ENCODE assay signal across 30 mouse cellular contexts in the genomic region with DNA sequence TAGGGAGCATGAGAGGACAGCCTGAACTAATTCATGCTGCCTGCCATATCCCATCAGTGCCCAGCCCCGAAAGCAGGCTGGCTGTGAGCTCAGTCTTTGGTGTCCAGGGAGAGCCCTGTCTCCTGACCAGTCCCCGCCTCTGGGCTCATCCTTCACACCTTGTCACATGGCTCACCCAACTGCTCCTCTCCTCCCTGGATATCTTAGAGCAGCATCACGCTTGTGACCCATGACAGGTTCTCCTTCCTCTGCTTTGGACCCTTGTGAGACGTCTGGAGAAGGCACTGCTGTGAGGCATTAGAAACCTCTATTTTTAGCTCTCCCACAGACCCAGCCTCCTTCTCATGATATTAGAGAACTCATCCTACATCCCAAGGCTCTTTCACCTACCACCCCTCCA. TPM values are rescaled to one million over a fixed set of nuclear protein-coding genes. Genes with fewer than 3 reads are reported as not detected.
DNase-seq lines count a peak whose midpoint lies in the region; ATAC-seq and TF ChIP-seq lines count a peak whose summit lies in the region.
"Had no signal": no experiment of that assay in that cellular context is flagged by ENCODE, and none has a peak within 500 bp of the region (broad histone marks: within the 10 kb centered on the region; RNA-seq: fewer than 3 reads in every experiment).

No protein-coding gene starts in this region.

- ATAC-seq in liver, embryonic 12.5 days: no peak
- no peak for ATAC-seq in midbrain, embryonic 13.5 days
- ATAC-seq in intestine, embryonic 15.5 days: no peak
- ATAC-seq: forebrain, postnatal 0 days had no signal

- H3K9ac ChIP-seq in heart, adult 2 months (ENCODE audit: low read depth, low read length): no peak overlapping the region
- H3K9ac ChIP-seq in liver, embryonic 12.5 days: no peak overlapping the region
- H3K9ac ChIP-seq in midbrain, embryonic 13.5 days (replicated peaks): no peak overlapping the region
- no peak overlapping the region for H3K9ac ChIP-seq in intestine, embryonic 15.5 days
- H3K9ac ChIP-seq: forebrain, postnatal 0 days; hindbrain, embryonic 13.5 days; limb, embryonic 15.5 days; lung, embryonic 14.5 days; neural tube, embryonic 15.5 days had no signal

- no peaks in the 10 kb centered on the region for H3K9me3 ChIP-seq in liver, embryonic 12.5 days (replicated peaks)
- no peaks in the 10 kb centered on the region for H3K9me3 ChIP-seq in midbrain, embryonic 13.5 days
- H3K9me3 ChIP-seq in intestine, embryonic 15.5 days: no peaks in the 10 kb centered on the region
- H3K9me3 ChIP-seq: embryonic facial prominence, embryonic 10.5 days; hindbrain, embryonic 13.5 days; limb, embryonic 15.5 days; neural tube, embryonic 15.5 days had no signal

- DNase-seq in heart, adult 2 months: no peak
- DNase-seq in heart, adult 9 months (ENCODE audit: low spot score in 2 of 2): no peak
- no peak for DNase-seq in liver
- DNase-seq in thymus, postnatal 25 days: peak; percentile 30
- DNase-seq in thymus, postnatal 36 days: no peak
- DNase-seq: adrenal gland, postnatal 25 days; cerebellum, adult 11 months; cerebellum, adult 9-11 months; forebrain, postnatal 0 days; gastrocnemius, postnatal 36 days; kidney, adult 2 months; layer of hippocampus, adult 9-11 months; left cerebral cortex, postnatal 4 days; lung, embryonic 14.5 days; right cerebral cortex, postnatal 14 days had no signal

- H3K4me3 ChIP-seq in heart, adult 2 months: no peak overlapping the region
- H3K4me3 ChIP-seq in liver, embryonic 12.5 days: no peak overlapping the region
- H3K4me3 ChIP-seq in midbrain, embryonic 13.5 days (replicated peaks): no peak overlapping the region
- no peak overlapping the region for H3K4me3 ChIP-seq in intestine, embryonic 15.5 days (replicated peaks)
- H3K4me3 ChIP-seq: embryonic facial prominence, embryonic 10.5 days; hindbrain, embryonic 13.5 days; limb, embryonic 15.5 days; neural tube, embryonic 15.5 days had no signal

- no peak for TF ChIP-seq CTCF in heart, adult 2 months (IDR thresholded peaks at IDR 0.05)

- H3K4me2 ChIP-seq in liver, embryonic 12.5 days: peak overlapping the region; percentile 37; the same call in 1 of the 2 replicates
- H3K4me2 ChIP-seq in midbrain, embryonic 13.5 days (replicated peaks): no peak overlapping the region
- H3K4me2 ChIP-seq in intestine, embryonic 15.5 days (replicated peaks): no peak overlapping the region
- H3K4me2 ChIP-seq: hindbrain, embryonic 13.5 days; limb, embryonic 15.5 days; lung, embryonic 14.5 days; neural tube, embryonic 15.5 days had no signal

- no peaks in the 10 kb centered on the region for H3K27me3 ChIP-seq in heart, adult 2 months (ENCODE audit: control insufficient read depth, insufficient read depth, low read length)
- peaks cover 79% of the 10 kb centered on the region for H3K27me3 ChIP-seq in liver, embryonic 12.5 days (replicated peaks)
- H3K27me3 ChIP-seq in midbrain, embryonic 13.5 days: peaks cover 32% of the 10 kb centered on the region
- peaks cover 31% of the 10 kb centered on the region for H3K27me3 ChIP-seq in intestine, embryonic 15.5 days (replicated peaks)

- H3K79me2 ChIP-seq in heart, adult 2 months (replicated peaks; ENCODE audit: control insufficient read depth, insufficient read depth, low read length): no peaks in the 10 kb centered on the region

- 78% methylated on average over 4 of the region's 4 CpGs for WGBS in heart, adult 2 months
- WGBS in liver, embryonic 12.5 days (ENCODE audit: insufficient replicate concordance): 54% methylated on average over 4 of the region's 4 CpGs
- 87% methylated on average over 4 of the region's 4 CpGs for WGBS in midbrain, embryonic 13.5 days
- WGBS in intestine, embryonic 15.5 days: 66% methylated on average over 4 of the region's 4 CpGs

- TF ChIP-seq EP300 in heart, adult 2 months (IDR thresholded peaks at IDR 0.05; ENCODE audit: insufficient read depth, low read depth, low read length): no peak

- H3K27ac ChIP-seq in heart, adult 2 months: peak overlapping the region; percentile 80; the same call in 1 of the 2 replicates
- H3K27ac ChIP-seq in liver, embryonic 12.5 days: no peak overlapping the region
- no peak overlapping the region for H3K27ac ChIP-seq in midbrain, embryonic 13.5 days
- no peak overlapping the region for H3K27ac ChIP-seq in intestine, embryonic 15.5 days
- H3K27ac ChIP-seq: embryonic facial prominence, embryonic 10.5 days; hindbrain, embryonic 13.5 days; kidney, postnatal 0 days; limb, embryonic 15.5 days; neural tube, embryonic 15.5 days had no signal

- no peak for TF ChIP-seq POLR2A in heart, adult 2 months (IDR thresholded peaks at IDR 0.05; ENCODE audit: insufficient read depth, low read depth, low read length)

- H3K36me3 ChIP-seq in heart, adult 2 months (ENCODE audit: control insufficient read depth, insufficient read depth, low read length): no peaks in the 10 kb centered on the region
- 0 out of 2 replicates have a peak, but pooled peaks cover 2% of the 10 kb centered on the region for H3K36me3 ChIP-seq in liver, embryonic 12.5 days
- no peaks in the 10 kb centered on the region for H3K36me3 ChIP-seq in midbrain, embryonic 13.5 days
- H3K36me3 ChIP-seq in intestine, embryonic 15.5 days: no peaks in the 10 kb centered on the region
- H3K36me3 ChIP-seq: embryonic facial prominence, embryonic 10.5 days; hindbrain, embryonic 13.5 days; limb, embryonic 15.5 days; neural tube, embryonic 15.5 days had no signal

- H3K4me1 ChIP-seq in heart, adult 2 months (ENCODE audit: control insufficient read depth, insufficient read depth, low read length): peaks cover 9% of the 10 kb centered on the region
- peaks cover 41% of the 10 kb centered on the region for H3K4me1 ChIP-seq in liver, embryonic 12.5 days
- H3K4me1 ChIP-seq in midbrain, embryonic 13.5 days (replicated peaks): peaks cover 23% of the 10 kb centered on the region
- H3K4me1 ChIP-seq in intestine, embryonic 15.5 days (replicated peaks): peaks cover 21% of the 10 kb centered on the region

- intact Hi-C loops in heart, adult 2 months (cut with DNase I): loop anchor here (2.0 kb wide), 2 partner anchors 33 to 73 kb away; partner anchors contain the start of genes 3110040N11Rik and Btbd1

RNA-seq across cellular contexts. Expression of gene Tm6sf1, which starts 3.1 kb away (rescaled TPM):
- total RNA-seq in heart, adult 2 months (2021): 10 to 100 TPM in 1 of 2 experiments, 1 to 10 TPM in 1; 9.1 to 12.6 TPM
- 21.4 and 28.5 TPM in 2 replicates for polyA plus RNA-seq in heart, adult 2 months (2012; rRNA removed)
- 8.3 and 8.9 TPM in 2 replicates for polyA plus RNA-seq in liver, embryonic 12.5 days (2016; fragmentation: Nextera tagmentation; extraction: Ambion mirVana)
- 8.1 and 9.8 TPM in 2 replicates for polyA plus RNA-seq in midbrain, embryonic 13.5 days (2015; fragmentation: Nextera tagmentation; extraction: Ambion mirVana)
- 16.1 and 17.2 TPM in 2 replicates for polyA plus RNA-seq in intestine, embryonic 15.5 days (2015; fragmentation: Nextera tagmentation; extraction: Ambion mirVana)

RNA-seq across cellular contexts. Expression of gene Gm10160, which starts 6.3 kb away (rescaled TPM):
- total RNA-seq in heart, adult 2 months (2021): not detected
- not detected in 2 replicates for polyA plus RNA-seq in heart, adult 2 months (2012; rRNA removed)
- not detected in 2 replicates for polyA plus RNA-seq in liver, embryonic 12.5 days (2016; fragmentation: Nextera tagmentation; extraction: Ambion mirVana)
- not detected in 2 replicates for polyA plus RNA-seq in midbrain, embryonic 13.5 days (2015; fragmentation: Nextera tagmentation; extraction: Ambion mirVana)
- not detected in 2 replicates for polyA plus RNA-seq in intestine, embryonic 15.5 days (2015; fragmentation: Nextera tagmentation; extraction: Ambion mirVana)
- total RNA-seq: adrenal gland, postnatal 25 days; common myeloid progenitor, adult 5-6 weeks; ES-E14; forebrain, postnatal 0 days; gastrocnemius, postnatal 36 days; left cerebral cortex, adult 18-20 months; left cerebral cortex, postnatal 4 days; midbrain, postnatal 0 days had no signal
- polyA plus RNA-seq: embryonic facial prominence, embryonic 10.5 days; forebrain, postnatal 0 days; heart, embryonic 14.5 days; hindbrain, embryonic 13.5 days; kidney, adult 2 months; kidney, postnatal 0 days; large intestine, adult 2 months; limb, embryonic 15.5 days; lung, embryonic 14.5 days; midbrain, postnatal 0 days; neural tube, embryonic 15.5 days; testis, adult 2 months had no signal

RNA-seq across cellular contexts. Expression of gene Btbd1, which starts 32.7 kb away (rescaled TPM):
- total RNA-seq in heart, adult 2 months (2021): 100 to 1,000 TPM; 128 to 146 TPM
- polyA plus RNA-seq in heart, adult 2 months (2012; rRNA removed): 50.6 and 118 TPM in 2 replicates
- 39.6 and 41.1 TPM in 2 replicates for polyA plus RNA-seq in liver, embryonic 12.5 days (2016; fragmentation: Nextera tagmentation; extraction: Ambion mirVana)
- 90.1 and 93.6 TPM in 2 replicates for polyA plus RNA-seq in midbrain, embryonic 13.5 days (2015; fragmentation: Nextera tagmentation; extraction: Ambion mirVana)
- 57.4 and 60.0 TPM in 2 replicates for polyA plus RNA-seq in intestine, embryonic 15.5 days (2015; fragmentation: Nextera tagmentation; extraction: Ambion mirVana)
